ENCODE assay signal across 11 mouse cellular contexts in the genomic region with DNA sequence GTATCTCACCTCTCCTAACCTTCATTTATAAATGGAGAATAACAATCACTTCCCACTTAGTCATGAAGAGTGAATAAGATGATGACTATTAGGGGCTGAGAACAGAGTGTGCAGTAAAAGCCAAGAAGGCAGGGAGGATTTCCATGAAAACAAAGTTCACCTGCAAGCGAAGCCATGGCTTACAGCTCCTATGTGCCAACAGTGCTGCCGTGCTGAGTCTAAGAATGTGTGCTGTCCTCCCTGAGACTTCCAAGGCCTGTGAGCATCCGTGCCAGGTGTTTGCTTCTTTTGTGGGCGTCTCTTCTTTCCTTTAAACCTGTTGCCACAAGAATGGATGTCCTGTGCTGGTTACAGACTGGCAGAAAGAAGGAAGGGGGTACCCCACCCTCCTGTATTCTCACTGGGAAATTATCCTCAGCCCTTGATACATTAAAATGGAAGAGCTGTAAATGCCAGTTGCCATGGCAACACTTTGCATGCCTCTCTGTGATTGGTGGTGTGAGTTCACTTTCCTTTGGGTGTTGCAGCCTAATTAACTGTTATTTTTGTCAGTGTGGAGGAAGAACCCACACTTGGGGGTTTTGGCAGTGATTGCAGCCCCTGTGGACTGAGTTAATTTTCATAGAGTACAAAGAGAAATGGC.
DNase-seq lines count a peak whose midpoint lies in the region; ATAC-seq and TF ChIP-seq lines count a peak whose summit lies in the region.
"Had no signal": no experiment of that assay in that cellular context is flagged by ENCODE, and none has a peak within 500 bp of the region (broad histone marks: within the 10 kb centered on the region; RNA-seq: fewer than 3 reads in every experiment).

No protein-coding gene starts in this region.

- H3K4me1 ChIP-seq in hindbrain, embryonic 11.5 days (replicated peaks; ENCODE audit: control insufficient read depth, insufficient read depth, low read length): no peaks in the 10 kb centered on the region
- peaks cover 10% of the 10 kb centered on the region for H3K4me1 ChIP-seq in hindbrain, embryonic 10.5 days (replicated peaks)
- 0 out of 2 replicates have a peak, but pooled peaks cover 2% of the 10 kb centered on the region for H3K4me1 ChIP-seq in neural tube, embryonic 14.5 days (ENCODE audit: control insufficient read depth, insufficient read depth, low read length)
- no peaks in the 10 kb centered on the region for H3K4me1 ChIP-seq in heart, adult 2 months (ENCODE audit: control insufficient read depth, insufficient read depth, low read length)

- no peaks in the 10 kb centered on the region for H3K36me3 ChIP-seq in hindbrain, embryonic 11.5 days (ENCODE audit: control insufficient read depth, insufficient read depth, low read length)
- H3K36me3 ChIP-seq in hindbrain, embryonic 10.5 days: no peaks in the 10 kb centered on the region
- no peaks in the 10 kb centered on the region for H3K36me3 ChIP-seq in neural tube, embryonic 14.5 days (ENCODE audit: control insufficient read depth, insufficient read depth, low read length)
- no peaks in the 10 kb centered on the region for H3K36me3 ChIP-seq in heart, adult 2 months (ENCODE audit: control insufficient read depth, insufficient read depth, low read length)
- H3K36me3 ChIP-seq: embryonic facial prominence, embryonic 12.5 days had no signal

- peak; percentile 60; the same call in 1 of the 2 replicates for ATAC-seq in hindbrain, embryonic 11.5 days (ENCODE audit: low FRiP score)
- ATAC-seq in frontal cortex, adult (ENCODE audit: low TSS enrichment): peak; percentile 73
- ATAC-seq in neural tube, embryonic 14.5 days (ENCODE audit: low read depth): peak; percentile 85
- ATAC-seq in megakaryocyte-erythroid progenitor cell, adult 5-6 weeks (replicated peaks; ENCODE audit: low FRiP score, low TSS enrichment, poor library complexity, severe bottlenecking): no peak
- ATAC-seq: activated CD4-positive, CD25-positive, alpha-beta regulatory T cell, adult 4 months had no signal

- no peak overlapping the region for H3K4me2 ChIP-seq in hindbrain, embryonic 11.5 days (replicated peaks; ENCODE audit: low read depth, low read length)
- H3K4me2 ChIP-seq in neural tube, embryonic 14.5 days (ENCODE audit: low read depth, low read length): no peak overlapping the region
- H3K4me2 ChIP-seq: embryonic facial prominence, embryonic 12.5 days had no signal

- H3K4me3 ChIP-seq in hindbrain, embryonic 11.5 days (ENCODE audit: low read depth, low read length): no peak overlapping the region
- H3K4me3 ChIP-seq in hindbrain, embryonic 10.5 days: no peak overlapping the region
- no peak overlapping the region for H3K4me3 ChIP-seq in neural tube, embryonic 14.5 days (ENCODE audit: low read depth, low read length)
- H3K4me3 ChIP-seq in heart, adult 2 months: no peak overlapping the region
- H3K4me3 ChIP-seq: embryonic facial prominence, embryonic 12.5 days had no signal

- no peaks in the 10 kb centered on the region for H3K9me3 ChIP-seq in hindbrain, embryonic 11.5 days (ENCODE audit: control insufficient read depth, low read length)
- no peaks in the 10 kb centered on the region for H3K9me3 ChIP-seq in hindbrain, embryonic 10.5 days
- no peaks in the 10 kb centered on the region for H3K9me3 ChIP-seq in neural tube, embryonic 14.5 days (ENCODE audit: control insufficient read depth, low read length)
- H3K9me3 ChIP-seq: embryonic facial prominence, embryonic 12.5 days had no signal

- intact Hi-C loops in heart, adult 2 months (cut with DNase I): no loop called here

- H3K27me3 ChIP-seq in hindbrain, embryonic 11.5 days (ENCODE audit: control insufficient read depth, insufficient read depth, low read length): no peaks in the 10 kb centered on the region
- no peaks in the 10 kb centered on the region for H3K27me3 ChIP-seq in hindbrain, embryonic 10.5 days (ENCODE audit: insufficient read depth, poor library complexity, severe bottlenecking)
- H3K27me3 ChIP-seq in neural tube, embryonic 14.5 days (ENCODE audit: control insufficient read depth, insufficient read depth, low read length): no peaks in the 10 kb centered on the region
- no peaks in the 10 kb centered on the region for H3K27me3 ChIP-seq in heart, adult 2 months (ENCODE audit: control insufficient read depth, insufficient read depth, low read length)
- H3K27me3 ChIP-seq: embryonic facial prominence, embryonic 12.5 days had no signal

- H3K79me2 ChIP-seq in heart, adult 2 months (replicated peaks; ENCODE audit: control insufficient read depth, insufficient read depth, low read length): no peaks in the 10 kb centered on the region

- no peak for TF ChIP-seq EP300 in heart, adult 2 months (IDR thresholded peaks at IDR 0.05; ENCODE audit: insufficient read depth, low read depth, low read length)

- no peak for TF ChIP-seq POLR2A in heart, adult 2 months (IDR thresholded peaks at IDR 0.05; ENCODE audit: insufficient read depth, low read depth, low read length)

- 67% methylated on average over 4 of the region's 4 CpGs for WGBS in hindbrain, embryonic 11.5 days
- 73% methylated on average over 4 of the region's 4 CpGs for WGBS in hindbrain, embryonic 10.5 days
- WGBS in neural tube, embryonic 14.5 days: 44% methylated on average over 4 of the region's 4 CpGs
- WGBS in heart, adult 2 months: 77% methylated on average over 4 of the region's 4 CpGs

- peak; percentile 38 for DNase-seq in hindbrain, embryonic 11.5 days (ENCODE audit: low spot score)
- DNase-seq in hindbrain, embryonic 10.5 days (ENCODE audit: low spot score): no peak
- peak; percentile 51 to 63 for DNase-seq in left cerebral cortex, adult 18-20 months (ENCODE audit: low spot score in 2 of 2)
- no peak for DNase-seq in cerebellum, adult 18-20 months
- DNase-seq in heart, adult 2 months: no peak

- no peak for TF ChIP-seq CTCF in heart, adult 2 months (IDR thresholded peaks at IDR 0.05)

- no peak overlapping the region for H3K27ac ChIP-seq in hindbrain, embryonic 11.5 days (ENCODE audit: low read depth, low read length)
- H3K27ac ChIP-seq in hindbrain, embryonic 10.5 days: no peak overlapping the region
- H3K27ac ChIP-seq in neural tube, embryonic 14.5 days (ENCODE audit: low read depth, low read length): no peak overlapping the region
- no peak overlapping the region for H3K27ac ChIP-seq in heart, adult 2 months
- H3K27ac ChIP-seq: embryonic facial prominence, embryonic 12.5 days; macrophage had no signal

- H3K9ac ChIP-seq in hindbrain, embryonic 11.5 days (ENCODE audit: low read depth, low read length): no peak overlapping the region
- no peak overlapping the region for H3K9ac ChIP-seq in neural tube, embryonic 14.5 days (replicated peaks; ENCODE audit: low read depth, low read length)
- H3K9ac ChIP-seq in heart, adult 2 months (ENCODE audit: low read depth, low read length): no peak overlapping the region
- H3K9ac ChIP-seq: embryonic facial prominence, embryonic 12.5 days had no signal

Comparison
In these comparisons a context has a peak if more than half of its experiments do, and no peak if none do; other contexts are left out.
1. DNase-seq: peak in hindbrain, embryonic 11.5 days (single experiment) and left cerebral cortex, adult 18-20 months (2 of 2); none in hindbrain, embryonic 10.5 days (single experiment), cerebellum, adult 18-20 months (0 of 2) and heart, adult 2 months (0 of 2).